Mouse (Mus musculus) midbrain, embryonic 11.5 days (tissue): ENCODE measurements around the gene Ncam1. TPM values are rescaled to one million over a fixed set of nuclear protein-coding genes. Genes with fewer than 3 reads are reported as not detected.

ENCODE experiments used
- ATAC-seq: fragments of 200-750 bp; cut with Nextera tagmentation; 2 replicates; pipeline ENCODE4 v1.8.0; 2017; ENCODE audit warnings: moderate TSS enrichment, moderate library complexity; ENCODE audit not compliant: low FRiP score
- DNase-seq: peaks from one replicate; pipeline ENCODE4 v3.0.0; 2015; ENCODE audit warnings: low spot score; ENCODE audit errors: missing footprints
- H3K27ac ChIP-seq: fragments of 300-500 bp; sonication (generic); 2 replicates; pipeline ENCODE4 v1.5.1; 2014; ENCODE audit warnings: low read depth, low read length
- H3K27me3 ChIP-seq: fragments of 300-500 bp; sonication (generic); 2 replicates; pipeline ENCODE4 v1.6.1; 2014; ENCODE audit warnings: mild to moderate bottlenecking, low read length, moderate library complexity, mixed read lengths; ENCODE audit not compliant: control insufficient read depth, insufficient read depth
- H3K36me3 ChIP-seq: fragments of 300-500 bp; sonication (generic); 2 replicates; pipeline ENCODE4 v1.6.1; 2014; ENCODE audit warnings: mild to moderate bottlenecking, low read length, moderate library complexity, mixed read lengths; ENCODE audit not compliant: control insufficient read depth, insufficient read depth
- H3K4me1 ChIP-seq: fragments of 300-500 bp; sonication (generic); 2 replicates; pipeline ENCODE4 v1.6.1; 2014; ENCODE audit warnings: low read length; ENCODE audit not compliant: control insufficient read depth, insufficient read depth
- H3K4me2 ChIP-seq: fragments of 300-500 bp; sonication (generic); 2 replicates; pipeline ENCODE4 v1.6.1; 2014; ENCODE audit warnings: mild to moderate bottlenecking, moderate library complexity
- H3K4me3 ChIP-seq: fragments of 300-500 bp; sonication (generic); 2 replicates; pipeline ENCODE4 v1.5.1; 2014; ENCODE audit warnings: low read depth, low read length
- H3K9ac ChIP-seq: fragments of 300-500 bp; sonication (generic); 2 replicates; pipeline ENCODE4 v1.6.1; 2014; ENCODE audit warnings: low read length
- H3K9me3 ChIP-seq: fragments of 300-500 bp; sonication (generic); 2 replicates; pipeline ENCODE4 v1.6.1; 2016; ENCODE audit warnings: low read length; ENCODE audit not compliant: control insufficient read depth
- WGBS: fragments of 180-500 bp; shearing (Covaris S2); extraction: QIAGEN DNeasy Blood & Tissue Kit; methylation state at CpG from one replicate; pipeline ENCODE4 v1.1.7; 2014; 5-methylcytosine and 5-hydroxymethylcytosine counted together
- polyA plus RNA-seq: library from polyadenylated mRNA; unstranded; fragments of >200 nt; fragmentation: Nextera tagmentation; extraction: Ambion mirVana; gene quantifications from 2 replicates; pipeline ENCODE4 v1.2.1, GENCODE M21; 2014

Gene Ncam1
- 107 and 109 TPM in 2 replicates for polyA plus RNA-seq

GRCm38 (mm10) chr9:49798806-49799205, at the start of gene Ncam1:
TSS of gene Ncam1 (minus strand) at chr9:49798925.
- Histone ChIP-seq H3K27ac (peak within 1 kb of the TSS; percentile 52), H3K4me2 (peak within 1 kb of the TSS; percentile 97), H3K27me3 (peaks cover 2% of the 10 kb centered on the region; the same call in 1 of the 2 replicates), H3K9ac (peak within 1 kb of the TSS; percentile 90), H3K4me3 (peak within 1 kb of the TSS; percentile 81), H3K36me3 (no peaks in the 10 kb centered on the region), H3K9me3 (no peaks in the 10 kb centered on the region), H3K4me1 (peaks cover 3% of the 10 kb centered on the region)
- peak; percentile 75 for ATAC-seq
- under 1% methylated on average over 23 of the region's 23 CpGs for WGBS
- peak; percentile 100 for DNase-seq

- DNase-seq (no peak), ATAC-seq (no peak)
- no peaks in the 10 kb centered on the region for H3K27me3 ChIP-seq
- no peaks in the 10 kb centered on the region for H3K36me3 ChIP-seq
- no peak overlapping the region for H3K27ac ChIP-seq
- H3K4me1 ChIP-seq, result no peaks in the 10 kb centered on the region
- H3K9me3 ChIP-seq, result no peaks in the 10 kb centered on the region
- H3K9ac ChIP-seq, result no peak overlapping the region
- H3K4me2 ChIP-seq, result no peak overlapping the region
- no peak overlapping the region for H3K4me3 ChIP-seq
- WGBS, result 89% methylated on average over 1 of the region's 1 CpGs
Observed at GRCm38 (mm10) chr9:49834013-49834412, 35.3 kb upstream of the Ncam1 start.

- Histone ChIP-seq H3K9ac (no peak overlapping the region), H3K27me3 (no peaks in the 10 kb centered on the region), H3K4me3 (no peak overlapping the region), H3K9me3 (no peaks in the 10 kb centered on the region), H3K36me3 (no peaks in the 10 kb centered on the region), H3K27ac (no peak overlapping the region), H3K4me2 (no peak overlapping the region), H3K4me1 (no peaks in the 10 kb centered on the region)
- WGBS, result 92% methylated on average over 8 of the region's 8 CpGs
- ATAC-seq (no peak), DNase-seq (no peak)
Observed at GRCm38 (mm10) chr9:49827671-49828070, 28.9 kb upstream of the Ncam1 start.

- Histone ChIP-seq H3K4me2 (no peak overlapping the region), H3K9ac (no peak overlapping the region), H3K4me1 (no peaks in the 10 kb centered on the region), H3K27me3 (no peaks in the 10 kb centered on the region), H3K27ac (no peak overlapping the region), H3K9me3 (no peaks in the 10 kb centered on the region), H3K4me3 (no peak overlapping the region), H3K36me3 (no peaks in the 10 kb centered on the region)
- DNase-seq (no peak), ATAC-seq (no peak)
- 78% methylated on average over 10 of the region's 10 CpGs for WGBS
Observed at GRCm38 (mm10) chr9:49816115-49816650, 17.5 kb upstream of the Ncam1 start.

- Histone ChIP-seq H3K9me3 (no peaks in the 10 kb centered on the region), H3K36me3 (no peaks in the 10 kb centered on the region), H3K27me3 (no peaks in the 10 kb centered on the region), H3K27ac (no peak overlapping the region), H3K4me1 (no peaks in the 10 kb centered on the region), H3K9ac (no peak overlapping the region), H3K4me3 (no peak overlapping the region), H3K4me2 (no peak overlapping the region)
- WGBS, result 88% methylated on average over 2 of the region's 2 CpGs
- ATAC-seq (no peak), DNase-seq (no peak)
Observed at GRCm38 (mm10) chr9:49814442-49814841, 15.7 kb upstream of the Ncam1 start.

GRCm38 (mm10) chr9:49803222-49803621, 4.5 kb upstream of the Ncam1 start:
- Histone ChIP-seq H3K36me3 (no peaks in the 10 kb centered on the region), H3K27ac (no peak overlapping the region), H3K27me3 (no peaks in the 10 kb centered on the region), H3K9ac (no peak overlapping the region), H3K4me2 (no peak overlapping the region), H3K9me3 (no peaks in the 10 kb centered on the region), H3K4me3 (no peak overlapping the region), H3K4me1 (no peaks in the 10 kb centered on the region)
- ATAC-seq (no peak), DNase-seq (no peak)
- WGBS, result 73% methylated on average over 3 of the region's 3 CpGs

- under 1% methylated on average over 58 of the region's 58 CpGs for WGBS
- Histone ChIP-seq H3K4me3 (peak overlapping the region; percentile 81), H3K4me2 (peak overlapping the region; percentile 97), H3K36me3 (no peaks in the 10 kb centered on the region), H3K9me3 (no peaks in the 10 kb centered on the region), H3K27me3 (peaks cover 2% of the 10 kb centered on the region; the same call in 1 of the 2 replicates), H3K9ac (peak overlapping the region; percentile 90), H3K4me1 (peaks cover 3% of the 10 kb centered on the region), H3K27ac (peak overlapping the region; percentile 52)
- peak; percentile 96 for DNase-seq
- ATAC-seq, result peak; percentile 70
Observed at GRCm38 (mm10) chr9:49797821-49798571, 729 bp downstream of the Ncam1 start.

- no peaks in the 10 kb centered on the region for H3K36me3 ChIP-seq
- ATAC-seq (no peak), DNase-seq (peak; percentile 97)
- no peaks in the 10 kb centered on the region for H3K9me3 ChIP-seq
- peak overlapping the region; percentile 81 for H3K4me3 ChIP-seq
- H3K9ac ChIP-seq, result peak overlapping the region; percentile 90
- 0% methylated on average over 14 of the region's 15 CpGs for WGBS
- H3K4me1 ChIP-seq, result peaks cover 3% of the 10 kb centered on the region
- peak overlapping the region; percentile 97 for H3K4me2 ChIP-seq
- H3K27ac ChIP-seq, result peak overlapping the region; percentile 52
- H3K27me3 ChIP-seq, result peaks cover 2% of the 10 kb centered on the region; the same call in 1 of the 2 replicates
Observed at GRCm38 (mm10) chr9:49797508-49797820, 1.3 kb downstream of the Ncam1 start.
